Mouse (Mus musculus) liver, embryonic 13.5 days (tissue): ENCODE data around the gene Hist2h3c1. TPM values are rescaled to one million over a fixed set of nuclear protein-coding genes. Genes with fewer than 3 reads are reported as not detected.

Experiments used
- ATAC-seq: fragments of 200-750 bp; cut with Nextera tagmentation; 2 replicates; pipeline ENCODE4 v1.8.0; 2017; ENCODE audit warnings: low read depth, mild to moderate bottlenecking, moderate number of reproducible peaks, moderate library complexity
- DNase-seq: peaks from one replicate; pipeline ENCODE4 v3.0.0; 2022
- H3K27ac ChIP-seq: fragments of 300-500 bp; sonication (generic); 2 replicates; pipeline ENCODE4 v1.5.1; 2015; ENCODE audit warnings: moderate library complexity, mild to moderate bottlenecking, inconsistent platforms
- H3K27me3 ChIP-seq: fragments of 300-500 bp; sonication (generic); 2 replicates; pipeline ENCODE4 v1.6.1; 2015; ENCODE audit warnings: mild to moderate bottlenecking, inconsistent platforms
- H3K36me3 ChIP-seq: fragments of 300-500 bp; sonication (generic); 2 replicates; pipeline ENCODE4 v1.6.1; 2015; ENCODE audit warnings: mild to moderate bottlenecking, inconsistent platforms
- H3K4me1 ChIP-seq: fragments of 300-500 bp; sonication (generic); replicated peaks from 2 replicates; pipeline ENCODE4 v1.6.1; 2015; ENCODE audit warnings: inconsistent platforms
- H3K4me2 ChIP-seq: fragments of 300-500 bp; sonication (generic); 2 replicates; pipeline ENCODE4 v1.6.1; 2015; ENCODE audit warnings: inconsistent platforms, mild to moderate bottlenecking, moderate library complexity
- H3K4me3 ChIP-seq: fragments of 300-500 bp; sonication (generic); replicated peaks from 2 replicates; pipeline ENCODE4 v1.5.1; 2015; ENCODE audit warnings: mild to moderate bottlenecking, inconsistent platforms
- H3K9ac ChIP-seq: fragments of 300-500 bp; sonication (generic); 2 replicates; pipeline ENCODE4 v1.6.1; 2015; ENCODE audit warnings: mild to moderate bottlenecking, inconsistent platforms
- H3K9me3 ChIP-seq: fragments of 300-500 bp; sonication (generic); replicated peaks from 2 replicates; pipeline ENCODE4 v1.6.1; 2016; ENCODE audit warnings: inconsistent platforms
- WGBS: fragments of 180-500 bp; shearing (Covaris S2); methylation state at CpG from one replicate; pipeline ENCODE4 v1.1.7; 2015; ENCODE audit not compliant: insufficient replicate concordance; 5-methylcytosine and 5-hydroxymethylcytosine counted together
- microRNA-seq: library from miRNA; unstranded; fragments of <30 nt; microRNA quantifications from one replicate; pipeline ENCODE4, GENCODE M21; 2016
- polyA plus RNA-seq: library from polyadenylated mRNA; unstranded; fragments of >200 nt; fragmentation: Nextera tagmentation; extraction: Ambion mirVana; gene quantifications from 2 replicates; pipeline ENCODE4 v1.2.1, GENCODE M21; 2015

Gene Hist2h3c1
- polyA plus RNA-seq, 1 experiment from 2014 or later: 2.3 TPM

DNA sequence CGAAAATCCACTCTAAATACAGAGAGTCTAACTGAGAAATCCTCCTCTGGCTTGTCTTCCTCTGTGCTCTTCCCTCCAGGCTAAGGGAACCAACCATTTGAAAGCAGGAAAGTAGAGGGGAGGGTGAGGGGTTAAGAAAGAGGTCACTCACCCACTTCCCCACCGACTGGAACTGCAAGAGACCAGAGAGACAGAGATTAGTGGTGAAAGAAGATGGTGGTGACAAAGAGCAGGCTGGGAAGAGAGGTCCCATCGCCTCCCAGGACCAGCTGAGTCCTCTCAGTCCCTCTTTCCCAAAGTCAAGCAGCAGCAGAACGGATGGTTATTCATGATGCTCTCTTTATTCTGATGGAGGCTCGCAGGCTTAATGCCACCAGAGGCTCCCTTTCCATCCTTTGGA is 46.9 kb downstream of the Hist2h3c1 start:
- no peak overlapping the region for H3K9ac ChIP-seq
- no peaks in the 10 kb centered on the region for H3K4me1 ChIP-seq
- H3K36me3 ChIP-seq: no peaks in the 10 kb centered on the region
- H3K9me3 ChIP-seq: no peaks in the 10 kb centered on the region
- 22% methylated on average over 5 of the region's 5 CpGs for WGBS
- no peak overlapping the region for H3K4me2 ChIP-seq
- DNase-seq (no peak), ATAC-seq (no peak)
- peak overlapping the region; percentile 31; the same call in 1 of the 2 replicates for H3K27ac ChIP-seq
- no peaks in the 10 kb centered on the region for H3K27me3 ChIP-seq
- no peak overlapping the region for H3K4me3 ChIP-seq

GRCm38 (mm10) chr3:96293787-96294186 is 47.3 kb downstream of the Hist2h3c1 start, which contains the start of gene Fcgr1:
Fcgr1 (minus strand) TSS chr3:96293969.
- Histone ChIP-seq H3K27ac (peak within 1 kb of the TSS; percentile 31; the same call in 1 of the 2 replicates), H3K9me3 (no peaks in the 10 kb centered on the region), H3K4me3 (no peak within 1 kb of the TSS), H3K36me3 (no peaks in the 10 kb centered on the region), H3K4me1 (no peaks in the 10 kb centered on the region), H3K9ac (no peak within 1 kb of the TSS), H3K4me2 (no peak within 1 kb of the TSS), H3K27me3 (no peaks in the 10 kb centered on the region)
- DNase-seq: no peak
- WGBS: 14% methylated on average over 4 of the region's 4 CpGs
- ATAC-seq: no peak

Small RNA genes lying within 50 kb of the gene (microRNA-seq; reads per million reads assigned to microRNA genes)
- gene Gm44492: 2.1 reads per million
- gene Gm47311: not detected
- not detected for gene Gm47313

Other genes with a start within 250 kb of the Hist2h3c1 start
- gene Vps45, start 188.2 kb upstream of the Hist2h3c1 start, polyA plus RNA-seq: 17.3 and 17.7 TPM in 2 replicates
- 11.3 and 11.4 TPM in 2 replicates for gene Otud7b, start 142.2 kb upstream of the Hist2h3c1 start, polyA plus RNA-seq
- gene Mtmr11, start 84.7 kb upstream of the Hist2h3c1 start, polyA plus RNA-seq: 1.9 and 2.2 TPM in 2 replicates
- 103 and 110 TPM in 2 replicates for gene Sf3b4, start 74.4 kb upstream of the Hist2h3c1 start, polyA plus RNA-seq
- gene Sv2a, start 65.5 kb upstream of the Hist2h3c1 start, polyA plus RNA-seq: 0.44 and 0.49 TPM in 2 replicates
- 50.7 and 56.1 TPM in 2 replicates for gene Bola1, start 27.0 kb upstream of the Hist2h3c1 start, polyA plus RNA-seq
- gene Hist2h2ab, start 26.8 kb upstream of the Hist2h3c1 start, polyA plus RNA-seq: 0.85 TPM in 1 of 2 replicates, not detected in the other
- gene Hist2h2ac, start 25.8 kb upstream of the Hist2h3c1 start, polyA plus RNA-seq: 12.9 and 19.8 TPM in 2 replicates
- 5.4 and 7.9 TPM in 2 replicates for gene Hist2h2be, start 25.6 kb upstream of the Hist2h3c1 start, polyA plus RNA-seq
- gene Hist2h3c2, start 7.6 kb upstream of the Hist2h3c1 start, polyA plus RNA-seq: 9.8 and 20.7 TPM in 2 replicates
- gene Hist2h2aa2, start 6.4 kb upstream of the Hist2h3c1 start, polyA plus RNA-seq: 53.6 and 86.4 TPM in 2 replicates
- gene Hist2h2aa1, start 1.2 kb upstream of the Hist2h3c1 start, polyA plus RNA-seq: 26.9 and 40.6 TPM in 2 replicates
- 15.2 and 44.8 TPM in 2 replicates for gene Hist2h4, start 16.6 kb downstream of the Hist2h3c1 start, polyA plus RNA-seq
- 89.3 and 159 TPM in 2 replicates for gene Hist2h3b, start 22.0 kb downstream of the Hist2h3c1 start, polyA plus RNA-seq
- gene Hist2h2bb, start 23.1 kb downstream of the Hist2h3c1 start, polyA plus RNA-seq: 23.7 and 25.8 TPM in 2 replicates
- gene Fcgr1, start 47.3 kb downstream of the Hist2h3c1 start, polyA plus RNA-seq: 3.0 and 4.6 TPM in 2 replicates
- gene BC107364, start 205.6 kb downstream of the Hist2h3c1 start, polyA plus RNA-seq: not detected in 2 replicates